Mouse (Mus musculus): ENCODE measurements around the gene Angpt4. TPM values are rescaled to one million over a fixed set of nuclear protein-coding genes. Genes with fewer than 3 reads are reported as not detected.
A peak's percentile ranks its signal among the peaks of the same experiment; 100 is the strongest.

Angpt4 gene
- polyA plus RNA-seq, 1 experiment from 2014 or later = 2.7 TPM

DNA sequence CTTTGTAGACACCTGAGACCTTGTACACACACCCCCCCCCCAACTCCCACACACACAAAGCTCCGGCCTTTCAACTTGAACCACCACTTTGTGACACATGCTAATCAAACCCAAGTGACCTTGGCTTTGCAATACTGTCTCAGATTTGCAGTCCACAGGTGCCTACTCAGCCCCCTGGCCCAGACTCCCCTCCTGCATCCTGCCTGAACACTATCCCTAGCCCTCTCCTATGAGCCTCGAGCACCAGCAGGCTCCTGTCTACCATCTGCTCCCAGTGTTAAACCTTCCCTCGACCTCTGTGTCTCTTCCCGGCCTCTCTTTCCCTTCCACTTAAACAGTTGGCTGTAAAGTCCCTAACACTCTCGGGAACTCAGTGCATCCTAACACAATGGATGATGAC lies 80.4 kb downstream of the Angpt4 start:
- no peak overlapping the region for H3K9ac ChIP-seq
- no peak for ATAC-seq (replicated peaks; ENCODE audit: low FRiP score)
- peaks cover 33% of the 10 kb centered on the region for H3K27me3 ChIP-seq
- no peak overlapping the region for H3K4me3 ChIP-seq (replicated peaks)
- peaks cover 25% of the 10 kb centered on the region for H3K4me1 ChIP-seq
- H3K36me3 ChIP-seq = no peaks in the 10 kb centered on the region
- no peak overlapping the region for H3K4me2 ChIP-seq
- WGBS = 22% methylated on average over 5 of the region's 5 CpGs
- H3K27ac ChIP-seq = no peak overlapping the region
- no peaks in the 10 kb centered on the region for H3K9me3 ChIP-seq (replicated peaks)

DNA sequence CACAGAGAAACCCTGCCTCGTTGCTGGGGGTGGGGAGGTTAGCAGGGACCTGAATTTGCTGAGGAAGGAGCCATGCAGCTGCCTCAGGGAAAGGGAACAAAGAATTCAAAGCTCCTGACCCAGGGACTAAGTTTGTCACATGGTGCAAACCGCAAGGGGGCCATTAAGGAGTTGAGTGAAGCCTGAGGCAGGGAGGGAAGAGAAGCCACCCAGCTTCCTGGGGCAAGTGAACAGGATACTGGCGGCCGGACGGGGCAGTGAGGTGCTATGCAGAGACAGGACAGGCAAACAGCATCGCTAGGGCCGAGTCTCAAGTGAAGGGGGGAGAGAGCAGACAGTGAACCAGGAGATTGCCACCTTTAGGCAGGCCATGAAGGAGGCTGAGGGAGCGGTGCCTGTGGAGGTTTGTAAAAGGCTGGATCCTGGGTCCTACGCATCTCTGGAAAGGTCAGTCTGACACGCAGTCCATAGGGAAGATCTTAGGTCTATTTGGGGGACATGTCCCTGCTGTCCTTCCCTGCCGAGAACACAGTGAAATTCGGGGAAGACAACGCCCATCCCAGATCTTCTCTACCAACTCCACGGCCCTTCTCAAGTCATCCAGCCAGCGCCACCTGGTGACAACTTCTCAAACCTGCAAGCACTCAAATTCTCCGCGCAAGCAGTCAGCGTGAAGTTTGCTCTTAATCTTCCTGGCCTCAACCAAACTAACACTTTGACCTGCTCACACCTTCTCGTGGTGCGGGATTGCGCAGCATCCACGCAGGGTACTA lies 83.5 kb downstream of the Angpt4 start:
- WGBS = 6% methylated on average over 22 of the region's 22 CpGs
- H3K4me1 ChIP-seq = peaks cover 51% of the 10 kb centered on the region
- no peak overlapping the region for H3K27ac ChIP-seq
- peaks cover 57% of the 10 kb centered on the region for H3K27me3 ChIP-seq
- peak overlapping the region; percentile 21 for H3K4me3 ChIP-seq (replicated peaks)
- ATAC-seq (replicated peaks; ENCODE audit: low FRiP score) = peak; percentile 15; the same call in 1 of the 2 replicates
- no peaks in the 10 kb centered on the region for H3K36me3 ChIP-seq
- no peak overlapping the region for H3K9ac ChIP-seq
- H3K4me2 ChIP-seq = peak overlapping the region; percentile 56
- H3K9me3 ChIP-seq (replicated peaks) = no peaks in the 10 kb centered on the region

MicroRNAs within 50 kb of the gene (microRNA counts, 519-probe panel; counts per million panel counts)
- 31.7 counts per million for microRNA mmu-miR-1953

Small RNA genes within 50 kb of the gene (microRNA-seq; reads per million reads assigned to microRNA genes)
- gene Mir1953 = not detected

Other genes starting within 250 kb of the Angpt4 start
- not detected in 2 replicates for gene Rad21l, start 242.7 kb upstream of the Angpt4 start, polyA plus RNA-seq (2015; fragmentation: Nextera tagmentation; extraction: Ambion mirVana)
- 0.95 and 1.5 TPM in 2 replicates for gene Tmem74b, start 209.2 kb upstream of the Angpt4 start, polyA plus RNA-seq (2015; fragmentation: Nextera tagmentation; extraction: Ambion mirVana)
- 42.2 and 43.0 TPM in 2 replicates for gene Psmf1, start 167.0 kb upstream of the Angpt4 start, polyA plus RNA-seq (2015; fragmentation: Nextera tagmentation; extraction: Ambion mirVana)
- 0.06 TPM in 1 of 2 replicates, not detected in the other for gene Rspo4, start 68.3 kb upstream of the Angpt4 start, polyA plus RNA-seq (2015; fragmentation: Nextera tagmentation; extraction: Ambion mirVana)
- 29.1 and 29.2 TPM in 2 replicates for gene Fam110a, start 69.0 kb downstream of the Angpt4 start, polyA plus RNA-seq (2015; fragmentation: Nextera tagmentation; extraction: Ambion mirVana)
- 13.3 and 16.3 TPM in 2 replicates for gene Slc52a3, start 85.3 kb downstream of the Angpt4 start, polyA plus RNA-seq (2015; fragmentation: Nextera tagmentation; extraction: Ambion mirVana)
- 0.04 and 0.05 TPM in 2 replicates for gene Scrt2, start 170.3 kb downstream of the Angpt4 start, polyA plus RNA-seq (2015; fragmentation: Nextera tagmentation; extraction: Ambion mirVana)
- gene Srxn1, start 194.3 kb downstream of the Angpt4 start, polyA plus RNA-seq (2015; fragmentation: Nextera tagmentation; extraction: Ambion mirVana) = 12.7 and 14.5 TPM in 2 replicates
- 13.5 TPM in 2 replicates for gene Tcf15, start 232.4 kb downstream of the Angpt4 start, polyA plus RNA-seq (2015; fragmentation: Nextera tagmentation; extraction: Ambion mirVana)